Mouse (Mus musculus) left cerebral cortex, adult 2 months (tissue): Measurements from ENCODE around the gene Acbd4. TPM values are rescaled to one million over a fixed set of nuclear protein-coding genes. Genes with fewer than 3 reads are reported as not detected.

Source experiments
- DNase-seq, 2 experiments: peaks; one replicate each; pipeline ENCODE4 v3.0.0; 2021 to 2022; ENCODE audit warnings: low spot score in 2 of 2, mixed read lengths in 1 of 2; ENCODE audit errors: extremely low spot score in 1 of 2
- H3K27ac ChIP-seq: fragments of 200-600 bp; 2 replicates; pipeline ENCODE4 v1.8.1; 2022
- H3K4me3 ChIP-seq: fragments of 200-600 bp; 2 replicates; pipeline ENCODE4 v1.8.1; 2022
- CTCF ChIP-seq: fragments of 200-600 bp; IDR thresholded peaks from 2 replicates; pipeline ENCODE4 v1.8.1; 2022; ENCODE audit warnings: antibody characterized with exemption, mild to moderate bottlenecking, moderate library complexity
- intact Hi-C: fragments of 180-260 bp; cut with DNase I; formaldehyde crosslinking; loops from one replicate; pipeline ENCODE4 v1.15.1; 2025
- long read RNA-seq, 2 experiments: library from polyadenylated mRNA; stranded (forward); transcript quantifications; one replicate each; pipeline ENCODE4 v2.0.0; 2021; ENCODE audit warnings: borderline mapping rate in 2 of 2
- total RNA-seq, 2 experiments: library from RNA; stranded (reverse); gene quantifications; 2 replicates each; pipeline ENCODE4 v1.2.3; 2021

Gene Acbd4
- 10 to 100 TPM; 72.3 to 88.2 TPM for total RNA-seq
- long read RNA-seq, experiment 1, transcript Acbd4-202 (10 exons, 2,083 nt), result major isoform, 5 of 49 reads
- long read RNA-seq, experiment 1, transcript Acbd4-203 (9 exons, 1,959 nt), result major isoform, 5 of 49 reads
- long read RNA-seq, experiment 1, partial matches to known transcripts, result 7 of 49 reads
- long read RNA-seq, experiment 1, other reads (novel, unspliced or antisense), result 32 of 49 reads
- long read RNA-seq, experiment 2, partial matches to known transcripts, result 11 of 39 reads
- long read RNA-seq, experiment 2, other reads (novel, unspliced or antisense), result 24 of 39 reads

GRCm38 (mm10) chr11:103101481-103101865 is at the start of gene Acbd4, which contains the start of gene Plcd3:
TSS of gene Acbd4 (plus strand) at chr11:103101682.
TSS of gene Plcd3 (minus strand) at chr11:103101658.
- peak; percentile 72 to 73 for DNase-seq
- Histone ChIP-seq H3K27ac (peak within 1 kb of the TSS; percentile 96), H3K4me3 (peak within 1 kb of the TSS; percentile 56)
- TF ChIP-seq CTCF, result no peak
- intact Hi-C loops, result no loop called here

GRCm38 (mm10) chr11:103052078-103052477 is 49.4 kb upstream of the Acbd4 start:
- intact Hi-C loops, result no loop called here
- TF ChIP-seq CTCF, result no peak
- Histone ChIP-seq H3K27ac (peak overlapping the region; percentile 84), H3K4me3 (no peak overlapping the region)
- no peak for DNase-seq

GRCm38 (mm10) chr11:103053191-103054076 is 48.0 kb upstream of the Acbd4 start:
- DNase-seq, result no peak
- peak overlapping the region; percentile 44; the same call in 1 of the 2 replicates for H3K27ac ChIP-seq
- intact Hi-C loops, result no loop called here
- TF ChIP-seq CTCF, result no peak
- no peak overlapping the region for H3K4me3 ChIP-seq

GRCm38 (mm10) chr11:103054798-103055197 is 46.7 kb upstream of the Acbd4 start:
- intact Hi-C loops, result loop anchor here (5.0 kb wide), 1 partner anchor 152 kb away; the partner anchor contains the start of gene Gfap
- peak; percentile 73 to 82 for DNase-seq
- TF ChIP-seq CTCF, result peak; percentile 87
- Histone ChIP-seq H3K4me3 (no peak overlapping the region), H3K27ac (peak overlapping the region; percentile 10; the same call in 1 of the 2 replicates)

- Histone ChIP-seq H3K4me3 (no peak overlapping the region), H3K27ac (no peak overlapping the region)
- DNase-seq, result no peak
- TF ChIP-seq CTCF, result no peak
- intact Hi-C loops, result loop anchor here (5.0 kb wide), 1 partner anchor 154 kb away; the partner anchor contains the start of gene Gfap
Measured at GRCm38 (mm10) chr11:103056636-103057035, 44.8 kb upstream of the Acbd4 start.

- Histone ChIP-seq H3K27ac (no peak overlapping the region), H3K4me3 (no peak overlapping the region)
- TF ChIP-seq CTCF, result no peak
- intact Hi-C loops, result loop anchor here (5.0 kb wide), 1 partner anchor 156 kb away; the partner anchor contains the start of gene Gfap
- no peak for DNase-seq
Measured at GRCm38 (mm10) chr11:103058499-103059085, 42.9 kb upstream of the Acbd4 start.

GRCm38 (mm10) chr11:103066191-103067050 is 35.1 kb upstream of the Acbd4 start:
- intact Hi-C loops, result no loop called here
- TF ChIP-seq CTCF, result no peak
- no peak for DNase-seq
- Histone ChIP-seq H3K27ac (no peak overlapping the region), H3K4me3 (no peak overlapping the region)

GRCm38 (mm10) chr11:103067051-103067361 is 34.5 kb upstream of the Acbd4 start:
- intact Hi-C loops, result no loop called here
- no peak for DNase-seq
- TF ChIP-seq CTCF, result no peak

GRCm38 (mm10) chr11:103067457-103068001 is 34.0 kb upstream of the Acbd4 start:
- intact Hi-C loops, result no loop called here
- Histone ChIP-seq H3K27ac (peak overlapping the region; percentile 30; the same call in 1 of the 2 replicates), H3K4me3 (no peak overlapping the region)
- TF ChIP-seq CTCF, result no peak
- no peak for DNase-seq

More at GRCm38 (mm10) chr11:103067051-103067361, 34.5 kb upstream of the Acbd4 start:
- Histone ChIP-seq H3K4me3 (no peak overlapping the region), H3K27ac (no peak overlapping the region; the same call in 1 of the 2 replicates)

- intact Hi-C loops, result no loop called here
- no peak overlapping the region for H3K4me3 ChIP-seq
- H3K27ac ChIP-seq, result no peak overlapping the region
- no peak for DNase-seq
- no peak for TF ChIP-seq CTCF
Measured at GRCm38 (mm10) chr11:103068272-103068671, 33.2 kb upstream of the Acbd4 start.

GRCm38 (mm10) chr11:103068884-103069283 is 32.6 kb upstream of the Acbd4 start:
- Histone ChIP-seq H3K4me3 (no peak overlapping the region), H3K27ac (no peak overlapping the region)
- TF ChIP-seq CTCF, result no peak
- intact Hi-C loops, result no loop called here
- no peak for DNase-seq
